Mouse (Mus musculus) embryonic facial prominence, embryonic 10.5 days (tissue): ENCODE data around the gene Hykk. TPM values are rescaled to one million over a fixed set of nuclear protein-coding genes. Genes with fewer than 3 reads are reported as not detected.
"Not testable (repeated sequence)": the region's sequence is repeated elsewhere in the genome, so short reads cannot be mapped to it uniquely, and the experiment has no call there.

ENCODE experiments used
- DNase-seq: peaks from one replicate; pipeline ENCODE4 v3.0.0-alpha.2; 2017; ENCODE audit warnings: low spot score
- H3K27ac ChIP-seq: fragments of 300-500 bp; sonication (generic); replicated peaks from 2 replicates; pipeline ENCODE4 v1.5.1; 2016; ENCODE audit warnings: mild to moderate bottlenecking
- H3K27me3 ChIP-seq: fragments of 300-500 bp; sonication (generic); replicated peaks from 2 replicates; pipeline ENCODE4 v1.6.1; 2016; ENCODE audit warnings: low read depth, mild to moderate bottlenecking; ENCODE audit not compliant: poor library complexity, severe bottlenecking
- H3K36me3 ChIP-seq: fragments of 300-500 bp; sonication (generic); replicated peaks from 2 replicates; pipeline ENCODE4 v1.6.1; 2016; ENCODE audit warnings: mild to moderate bottlenecking, moderate library complexity
- H3K4me1 ChIP-seq: fragments of 300-500 bp; sonication (generic); 2 replicates; pipeline ENCODE4 v1.6.1; 2016
- H3K4me3 ChIP-seq: fragments of 300-500 bp; sonication (generic); 2 replicates; pipeline ENCODE4 v1.5.1; 2016; ENCODE audit warnings: mild to moderate bottlenecking, moderate library complexity
- H3K9me3 ChIP-seq: fragments of 300-500 bp; sonication (generic); 2 replicates; pipeline ENCODE4 v1.6.1; 2016; ENCODE audit warnings: mild to moderate bottlenecking
- WGBS: fragments of 180-500 bp; shearing (Covaris S2); methylation state at CpG from one replicate; pipeline ENCODE4 v1.1.7; 2016; 5-methylcytosine and 5-hydroxymethylcytosine counted together
- polyA plus RNA-seq: library from polyadenylated mRNA; unstranded; fragments of >200 nt; fragmentation: Nextera tagmentation; extraction: Ambion mirVana; gene quantifications from 2 replicates; pipeline ENCODE4 v1.2.1, GENCODE M21; 2016

Hykk gene
- polyA plus RNA-seq, 1 experiment from 2014 or later: 5.7 TPM

DNA sequence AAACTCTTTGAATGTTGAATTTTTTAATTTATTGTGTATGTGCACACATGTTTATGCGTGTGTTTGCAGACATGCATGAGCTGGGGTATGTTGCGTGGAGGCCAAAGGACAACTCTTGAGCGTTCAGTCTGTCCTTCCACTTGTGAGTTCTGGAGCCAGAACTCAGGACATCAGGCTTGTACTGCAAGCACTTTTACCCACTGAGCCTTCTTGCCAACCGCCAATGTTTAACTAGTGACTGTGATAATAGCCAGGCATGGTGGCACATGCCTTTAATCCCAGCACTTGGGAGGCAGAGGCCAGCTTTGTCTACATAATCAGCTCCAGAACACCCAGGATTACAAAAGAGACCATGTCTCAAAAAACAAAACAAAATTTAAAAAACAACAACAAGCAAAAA lies 25.0 kb downstream of the Hykk start:
- Histone ChIP-seq H3K27ac (no peak overlapping the region), H3K4me3 (no peak overlapping the region), H3K4me1 (no peaks in the 10 kb centered on the region), H3K27me3 (no peaks in the 10 kb centered on the region), H3K36me3 (peaks cover 9% of the 10 kb centered on the region; the same call in 1 of the 2 replicates), H3K9me3 (no peaks in the 10 kb centered on the region)
- WGBS: 91% methylated on average over 4 of the region's 4 CpGs
- DNase-seq: no peak

DNA sequence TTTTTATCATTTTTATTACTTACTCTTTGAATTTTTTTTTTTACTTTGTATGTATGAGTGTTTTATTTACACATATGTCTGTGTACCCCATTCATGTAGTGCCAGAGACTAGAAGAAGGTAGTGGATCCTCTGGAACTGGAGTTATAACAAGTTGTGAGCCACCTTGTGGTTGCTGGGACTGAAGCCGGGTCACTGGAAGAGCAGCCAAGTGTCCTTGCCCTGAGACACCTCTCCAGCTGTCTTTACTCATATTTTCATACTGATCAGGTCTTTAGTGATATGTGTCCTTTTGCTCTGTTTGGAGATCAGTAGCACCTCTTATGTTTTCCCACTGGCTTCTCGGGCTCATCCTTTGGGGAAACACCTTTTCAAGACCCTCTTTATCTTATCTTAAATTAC lies 27.4 kb downstream of the Hykk start:
- Histone ChIP-seq H3K4me1 (no peaks in the 10 kb centered on the region), H3K4me3 (no peak overlapping the region), H3K36me3 (no peaks in the 10 kb centered on the region), H3K27me3 (no peaks in the 10 kb centered on the region), H3K27ac (no peak overlapping the region), H3K9me3 (no peaks in the 10 kb centered on the region)
- WGBS: 77% methylated on average over 2 of the region's 2 CpGs
- no peak for DNase-seq

DNA sequence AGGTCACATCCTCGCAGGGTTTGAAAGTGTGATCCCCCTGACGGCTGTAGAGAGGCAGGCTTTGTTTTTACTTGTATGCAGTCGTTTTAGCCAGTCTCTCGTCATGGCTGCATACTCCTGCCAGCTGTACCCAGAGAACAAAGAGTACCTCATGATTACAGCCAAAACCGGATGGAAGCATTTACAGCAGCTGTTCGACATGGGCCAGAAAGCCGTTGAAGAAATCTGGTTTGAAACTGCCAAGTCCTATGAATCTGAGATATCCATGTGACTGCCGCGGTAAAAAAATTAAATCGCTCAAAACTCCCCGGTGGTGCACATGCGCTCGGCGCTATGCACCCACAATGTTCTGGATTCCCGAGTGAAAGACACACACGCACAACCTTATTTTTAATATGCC lies 29.2 kb downstream of the Hykk start:
- peak; percentile 11 for DNase-seq
- Histone ChIP-seq H3K9me3 (no peaks in the 10 kb centered on the region), H3K27ac (no peak overlapping the region), H3K4me1 (peaks cover 2% of the 10 kb centered on the region; the same call in 1 of the 2 replicates), H3K36me3 (no peaks in the 10 kb centered on the region), H3K27me3 (no peaks in the 10 kb centered on the region), H3K4me3 (no peak overlapping the region)
- WGBS: 76% methylated on average over 16 of the region's 16 CpGs

DNA sequence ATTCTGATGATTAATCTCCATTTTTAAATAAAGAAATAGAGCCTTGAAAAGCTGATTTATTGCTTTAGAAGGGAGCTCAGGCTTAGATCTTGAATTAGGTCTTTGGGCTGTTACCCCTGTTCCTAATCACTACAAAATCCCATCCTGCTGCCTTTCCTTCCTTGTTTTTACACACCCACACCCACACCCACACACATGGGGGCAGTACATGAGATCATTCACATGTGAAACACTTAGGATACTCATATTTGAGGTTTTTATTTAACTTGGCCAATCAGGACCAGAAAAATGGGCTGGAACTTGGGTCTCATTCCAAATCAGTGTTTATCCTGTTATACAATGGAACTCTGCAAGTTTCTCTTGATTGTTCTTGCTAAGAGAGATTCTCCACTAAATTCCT lies 32.4 kb downstream of the Hykk start:
- Histone ChIP-seq H3K9me3 (no peaks in the 10 kb centered on the region), H3K4me3 (no peak overlapping the region), H3K4me1 (peaks cover 14% of the 10 kb centered on the region), H3K27me3 (no peaks in the 10 kb centered on the region), H3K36me3 (peaks cover 25% of the 10 kb centered on the region), H3K27ac (peak overlapping the region; percentile 5; the same call in 1 of the 2 replicates)
- DNase-seq: no peak

DNA sequence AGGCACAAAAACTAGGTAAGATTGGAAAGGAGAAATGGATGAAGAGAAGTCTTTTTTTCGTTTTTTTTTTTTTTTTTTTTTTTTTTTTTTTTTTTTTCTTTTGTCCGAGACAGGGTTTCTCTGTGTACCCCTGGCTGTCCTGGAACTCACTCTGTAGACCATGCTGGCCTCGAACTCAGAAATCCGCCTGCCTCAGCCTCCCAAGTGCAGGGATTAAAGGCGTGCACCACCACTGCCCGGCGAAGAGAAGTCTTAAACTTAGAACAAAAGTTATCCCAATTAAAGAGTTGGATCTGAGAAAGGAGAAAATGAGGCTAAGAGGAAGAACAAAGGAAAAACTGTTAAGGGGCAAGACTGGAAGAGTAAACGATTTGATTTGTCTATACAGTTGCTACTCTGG lies 33.1 kb downstream of the Hykk start:
- 50% methylated on average over 8 of the region's 8 CpGs for WGBS
- Histone ChIP-seq H3K27ac (peak overlapping the region; percentile 93), H3K4me1 (peaks cover 14% of the 10 kb centered on the region), H3K36me3 (peaks cover 32% of the 10 kb centered on the region), H3K4me3 (peak overlapping the region; percentile 95)
- H3K27me3 ChIP-seq, DNase-seq, H3K9me3 ChIP-seq: not testable (repeated sequence)

DNA sequence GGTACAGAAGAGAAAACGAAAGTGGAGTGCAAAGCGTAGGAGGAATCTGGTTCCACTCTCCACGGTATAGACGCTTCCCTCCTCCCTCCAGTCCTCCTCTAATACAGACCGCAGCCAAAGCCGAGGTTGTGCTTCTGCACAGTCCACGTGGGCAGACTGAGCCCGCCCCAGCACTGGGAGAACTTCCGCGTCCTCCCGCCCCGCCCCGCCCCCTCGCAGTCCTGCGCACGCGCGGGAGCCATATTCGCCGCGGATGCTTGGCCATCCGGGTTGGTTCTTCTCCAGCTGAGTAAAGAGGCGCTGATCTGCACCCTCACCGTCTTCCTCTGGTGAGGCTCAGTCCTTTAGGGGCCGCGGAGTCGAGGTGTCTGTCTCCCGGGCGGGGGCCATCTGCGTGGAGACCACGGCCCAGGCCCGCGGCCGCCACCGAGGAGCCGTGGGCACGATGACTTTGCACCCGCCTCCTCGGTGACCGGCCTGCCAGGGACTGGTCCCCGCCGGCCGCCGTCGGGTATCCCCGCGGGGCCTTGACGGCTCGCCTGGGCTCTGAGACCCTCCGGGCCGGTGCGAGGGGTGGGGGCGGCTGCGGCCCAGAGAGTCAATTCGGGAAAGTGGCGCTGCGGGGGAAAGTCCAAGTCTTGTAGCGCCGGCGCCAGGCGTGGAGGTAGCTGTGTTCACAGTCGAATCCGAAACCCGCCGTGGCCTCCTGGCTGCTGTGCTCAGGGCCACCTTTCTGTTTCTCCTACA lies 33.7 kb downstream of the Hykk start, which contains the start of the genes Psma4 and AY074887:
TSS of gene Psma4 (plus strand) at position 216 of the 747 bp plus-strand sequence.
TSS of gene AY074887 (minus strand) at position 424 of the 747 bp plus-strand sequence.
- WGBS: under 1% methylated on average over 65 of the region's 65 CpGs
- H3K36me3 ChIP-seq: peaks cover 38% of the 10 kb centered on the region

DNA sequence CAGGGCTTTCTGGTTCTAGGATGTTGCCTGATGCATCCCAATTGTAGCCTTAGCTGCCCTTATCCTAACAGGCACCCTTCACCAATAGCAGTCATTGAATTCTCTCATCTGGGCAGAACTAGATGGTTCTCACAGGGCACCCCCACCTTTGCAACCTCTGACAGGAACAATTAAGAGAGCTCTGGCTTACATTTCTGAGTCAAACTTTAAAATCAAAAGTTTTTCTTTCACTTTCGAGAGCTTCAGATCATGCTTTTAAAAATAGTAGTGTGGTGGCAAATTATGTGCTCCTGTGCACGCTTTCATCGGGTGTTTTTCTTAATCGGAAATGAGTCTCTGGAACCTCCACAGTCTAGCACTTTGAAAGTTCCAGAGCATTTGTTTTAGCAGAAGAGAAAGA lies 44.0 kb downstream of the Hykk start:
- Histone ChIP-seq H3K36me3 (peaks cover 46% of the 10 kb centered on the region), H3K27me3 (no peaks in the 10 kb centered on the region), H3K4me3 (no peak overlapping the region), H3K9me3 (no peaks in the 10 kb centered on the region), H3K27ac (no peak overlapping the region), H3K4me1 (no peaks in the 10 kb centered on the region)
- WGBS: 97% methylated on average over 4 of the region's 4 CpGs
- no peak for DNase-seq

More for the DNA sequence above, 33.7 kb downstream of the Hykk start, which contains the start of the genes Psma4 and AY074887:
- peak; percentile 98 for DNase-seq
- Histone ChIP-seq H3K4me1 (peaks cover 14% of the 10 kb centered on the region), H3K4me3 (peak within 1 kb of the TSS; percentile 95), H3K27me3 (no peaks in the 10 kb centered on the region), H3K27ac (peak within 1 kb of the TSS; percentile 93), H3K9me3 (no peaks in the 10 kb centered on the region)

DNA sequence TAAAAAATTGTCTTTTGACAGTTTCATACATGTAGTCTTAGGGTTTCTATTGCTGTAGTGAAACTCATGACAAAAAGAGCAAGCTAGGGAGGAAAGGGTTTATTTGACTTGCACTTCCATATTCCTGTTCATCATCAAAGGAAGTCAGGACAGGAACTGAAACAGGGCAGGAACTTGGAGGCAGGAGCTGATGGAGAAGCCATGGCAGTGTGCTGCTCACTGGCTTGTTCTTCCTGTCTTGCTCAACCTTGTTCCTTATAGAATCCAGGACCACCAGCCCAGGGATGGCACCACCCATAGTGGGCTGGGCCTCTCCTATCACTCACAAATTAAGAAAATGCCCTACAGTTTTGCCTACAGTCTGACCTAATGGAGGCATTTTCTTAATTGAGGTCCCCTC lies 46.6 kb downstream of the Hykk start:
- Histone ChIP-seq H3K9me3 (no peaks in the 10 kb centered on the region), H3K27me3 (no peaks in the 10 kb centered on the region), H3K27ac (no peak overlapping the region), H3K36me3 (peaks cover 20% of the 10 kb centered on the region), H3K4me3 (no peak overlapping the region), H3K4me1 (no peaks in the 10 kb centered on the region)
- DNase-seq: no peak

DNA sequence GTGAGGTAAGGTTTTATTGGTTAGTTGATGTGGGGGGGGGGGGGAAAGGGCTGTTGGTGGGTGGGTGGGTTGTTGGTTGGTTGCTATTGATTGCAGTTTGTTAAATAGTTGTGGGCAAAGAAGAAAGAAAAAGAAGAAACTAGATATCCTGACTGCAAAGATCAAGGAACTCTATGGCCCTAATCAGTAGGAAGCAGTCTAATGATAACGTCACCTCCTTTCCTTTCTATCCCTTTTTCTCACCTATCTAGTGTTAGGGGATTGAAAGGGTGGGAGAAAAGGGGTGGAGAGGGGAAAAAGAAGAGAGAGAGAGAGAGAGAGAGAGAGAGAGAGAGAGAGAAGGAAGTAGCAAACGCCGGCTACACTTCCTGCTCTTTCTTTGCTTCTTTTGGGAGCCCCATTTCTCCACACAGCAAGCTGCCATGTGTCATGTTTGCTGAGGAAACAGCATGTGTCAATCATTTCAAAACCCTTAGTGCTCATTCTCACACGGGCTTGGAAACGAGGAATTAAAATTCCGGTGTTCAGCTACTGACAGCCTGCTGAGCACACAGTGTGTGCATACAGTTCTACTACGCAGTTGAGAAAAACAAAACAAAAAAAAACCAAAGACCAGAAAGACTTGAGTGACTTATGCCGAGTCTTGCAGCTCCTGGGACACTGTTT lies 53.0 kb downstream of the Hykk start:
- DNase-seq: no peak
- WGBS: 74% methylated on average over 8 of the region's 8 CpGs
- Histone ChIP-seq H3K9me3 (no peaks in the 10 kb centered on the region), H3K4me3 (no peak overlapping the region), H3K27ac (no peak overlapping the region), H3K4me1 (no peaks in the 10 kb centered on the region), H3K36me3 (no peaks in the 10 kb centered on the region), H3K27me3 (no peaks in the 10 kb centered on the region)

DNA sequence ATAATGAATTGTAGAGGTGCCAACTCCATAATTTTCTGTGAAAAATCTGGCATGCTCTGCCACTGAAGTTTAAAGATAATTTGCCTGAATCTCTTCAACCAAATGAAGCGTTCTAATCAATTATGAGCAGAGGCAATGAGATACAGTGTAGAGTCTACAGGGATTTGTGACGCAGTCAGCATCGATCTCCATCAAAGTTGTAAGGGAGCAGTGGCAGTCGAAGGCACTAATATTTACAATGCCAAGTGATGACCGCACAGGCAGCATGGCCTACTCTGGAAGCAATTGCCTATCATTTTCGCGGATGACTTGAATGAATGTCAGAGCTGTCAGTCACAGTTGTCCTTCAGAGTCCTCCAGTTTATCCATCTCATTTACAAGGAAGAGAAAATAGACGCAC lies 63.6 kb downstream of the Hykk start, which contains the start of gene Chrna5:
TSS of gene Chrna5 (plus strand) at position 207 of the 400 bp plus-strand sequence.
- Histone ChIP-seq H3K9me3 (0 out of 2 replicates have a peak, but pooled peaks cover 2% of the 10 kb centered on the region), H3K27ac (peak within 1 kb of the TSS; percentile 44; the same call in 1 of the 2 replicates), H3K36me3 (no peaks in the 10 kb centered on the region), H3K4me3 (peak within 1 kb of the TSS; percentile 70), H3K27me3 (peaks cover 80% of the 10 kb centered on the region), H3K4me1 (peaks cover 17% of the 10 kb centered on the region)
- 67% methylated on average over 8 of the region's 8 CpGs for WGBS
- no peak for DNase-seq

DNA sequence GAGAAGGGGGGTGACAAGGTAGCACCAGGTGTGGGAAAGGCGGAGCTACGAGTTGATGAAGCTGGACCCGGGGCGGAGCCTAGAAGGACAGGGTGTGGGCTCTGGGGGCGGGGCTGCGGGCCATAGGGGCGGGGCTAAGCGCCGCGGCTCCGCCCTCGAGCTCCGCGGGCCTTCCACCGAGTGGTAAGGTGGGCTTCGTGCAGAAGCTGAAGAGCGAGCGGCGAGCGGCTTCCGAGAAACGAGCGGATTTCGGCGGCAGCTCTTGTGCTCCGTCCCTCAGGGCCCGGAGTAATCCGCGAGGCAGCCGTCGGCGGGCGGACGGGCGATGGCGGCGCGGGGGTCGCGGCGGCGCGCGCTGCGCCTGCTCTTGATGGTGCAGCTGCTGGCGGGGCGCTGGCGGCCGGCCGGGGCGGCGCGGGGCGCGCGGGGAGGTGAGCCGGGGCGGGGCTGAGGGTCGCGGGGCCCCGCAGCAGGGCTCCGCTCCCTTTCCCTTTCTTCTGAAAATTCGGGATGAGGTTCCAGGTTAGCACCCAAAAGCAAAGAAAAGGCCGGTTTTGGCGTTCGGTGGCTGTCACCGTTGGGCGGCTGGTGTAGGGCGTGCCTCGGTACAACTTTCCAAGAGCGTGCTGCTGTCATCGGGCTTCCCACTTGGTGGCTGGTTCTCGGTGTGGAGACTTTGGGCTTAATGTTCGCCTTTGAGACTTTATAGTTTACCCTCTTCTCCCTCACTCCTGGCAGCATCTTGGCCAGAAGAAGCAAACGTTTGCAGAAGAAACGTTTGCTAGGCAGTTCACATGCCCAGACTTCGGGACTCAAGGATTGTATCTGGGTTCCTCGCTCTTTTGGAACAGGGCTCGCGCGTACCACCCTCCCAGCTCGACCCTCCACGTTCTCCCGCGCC lies 64.5 kb downstream of the Hykk start:
- Histone ChIP-seq H3K4me3 (peak overlapping the region; percentile 70), H3K9me3 (0 out of 2 replicates have a peak, but pooled peaks cover 2% of the 10 kb centered on the region), H3K27ac (peak overlapping the region; percentile 44; the same call in 1 of the 2 replicates), H3K36me3 (no peaks in the 10 kb centered on the region), H3K4me1 (peaks cover 17% of the 10 kb centered on the region), H3K27me3 (peaks cover 80% of the 10 kb centered on the region)
- DNase-seq: peak; percentile 83
- 1% methylated on average over 85 of the region's 85 CpGs for WGBS

DNA sequence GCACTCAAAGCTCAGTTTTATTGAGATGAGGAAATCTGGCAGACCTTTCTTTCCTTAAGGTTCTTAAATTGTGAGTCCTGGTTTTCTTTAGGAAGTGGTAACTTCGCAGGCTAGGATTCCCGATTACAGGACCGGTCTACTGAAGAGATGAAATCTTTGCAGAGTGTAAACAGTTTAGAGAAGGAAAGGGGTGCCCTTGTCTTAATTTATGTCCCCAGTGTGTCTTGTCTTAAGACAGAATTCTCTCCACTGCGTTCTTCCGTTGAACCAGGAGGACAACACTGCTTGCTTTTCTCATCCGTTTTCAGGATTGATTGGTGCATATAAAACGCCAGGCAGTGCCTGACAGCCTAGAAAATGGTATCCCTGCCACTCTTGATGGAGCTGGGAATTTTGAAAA lies 65.3 kb downstream of the Hykk start:
- H3K4me3 ChIP-seq: peak overlapping the region; percentile 70
- H3K36me3 ChIP-seq: no peaks in the 10 kb centered on the region
- DNase-seq: no peak
- peaks cover 79% of the 10 kb centered on the region for H3K27me3 ChIP-seq
- 0 out of 2 replicates have a peak, but pooled peaks cover 2% of the 10 kb centered on the region for H3K9me3 ChIP-seq
- 6% methylated on average over 7 of the region's 7 CpGs for WGBS
- H3K4me1 ChIP-seq: peaks cover 17% of the 10 kb centered on the region
- no peak overlapping the region for H3K27ac ChIP-seq
